Mouse (Mus musculus) frontal cortex, postnatal 36 days (tissue): Measurements from ENCODE around the gene Kcmf1.

Experiments used
- DNase-seq, 2 experiments: peaks; one replicate each; pipeline ENCODE4 v3.0.0; 2022; ENCODE audit warnings: low spot score in 2 of 2

The Kcmf1 gene

DNA sequence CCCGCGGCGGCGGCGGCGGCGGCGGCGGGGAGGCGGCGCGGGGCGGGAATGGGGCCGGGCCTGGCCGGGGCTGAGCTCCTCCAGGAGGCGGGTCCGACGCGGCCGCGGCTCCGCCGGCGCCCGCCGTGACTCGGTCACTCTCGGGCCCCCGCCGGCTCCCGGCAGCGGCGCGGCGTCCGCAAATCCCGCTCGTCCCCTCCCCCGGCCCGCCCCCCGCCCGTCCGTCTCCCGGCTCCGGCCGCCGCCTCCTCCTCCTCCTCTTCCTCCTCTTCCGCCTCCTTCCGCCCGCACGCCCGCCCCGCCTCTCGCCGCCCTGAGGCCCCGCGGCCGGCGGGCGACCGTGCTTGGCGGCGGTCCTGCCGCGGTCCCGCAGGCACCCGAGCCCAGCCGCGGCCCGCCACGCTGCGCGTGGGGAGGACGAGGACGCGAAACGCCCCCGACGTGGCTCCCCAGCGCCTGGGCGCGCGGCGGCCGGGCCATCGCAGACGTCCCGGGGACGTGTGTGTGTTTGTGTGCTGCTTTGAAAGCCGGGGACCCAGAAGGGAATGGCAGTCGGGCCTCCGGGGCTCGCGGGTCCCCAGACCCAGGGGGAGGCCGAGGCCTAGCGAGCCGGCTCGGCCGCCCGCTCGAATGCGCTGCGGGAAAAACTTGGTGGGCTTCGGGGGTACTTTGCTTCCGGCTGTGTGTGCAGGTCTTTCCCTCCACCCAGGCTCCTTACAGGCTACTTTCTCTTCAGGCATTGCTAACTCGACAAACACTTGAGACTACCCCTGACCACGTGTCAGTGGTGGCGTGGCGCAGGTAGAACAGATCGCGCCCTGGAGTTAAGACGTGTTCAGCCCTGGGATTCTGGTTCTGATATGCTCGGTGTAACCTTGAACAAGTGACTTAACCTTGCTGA lies at the start of gene Kcmf1:
Gene Kcmf1, minus strand, starts transcription at position 199 of the 901 bp plus-strand sequence.
- peak; percentile 56 to 60 for DNase-seq

DNA sequence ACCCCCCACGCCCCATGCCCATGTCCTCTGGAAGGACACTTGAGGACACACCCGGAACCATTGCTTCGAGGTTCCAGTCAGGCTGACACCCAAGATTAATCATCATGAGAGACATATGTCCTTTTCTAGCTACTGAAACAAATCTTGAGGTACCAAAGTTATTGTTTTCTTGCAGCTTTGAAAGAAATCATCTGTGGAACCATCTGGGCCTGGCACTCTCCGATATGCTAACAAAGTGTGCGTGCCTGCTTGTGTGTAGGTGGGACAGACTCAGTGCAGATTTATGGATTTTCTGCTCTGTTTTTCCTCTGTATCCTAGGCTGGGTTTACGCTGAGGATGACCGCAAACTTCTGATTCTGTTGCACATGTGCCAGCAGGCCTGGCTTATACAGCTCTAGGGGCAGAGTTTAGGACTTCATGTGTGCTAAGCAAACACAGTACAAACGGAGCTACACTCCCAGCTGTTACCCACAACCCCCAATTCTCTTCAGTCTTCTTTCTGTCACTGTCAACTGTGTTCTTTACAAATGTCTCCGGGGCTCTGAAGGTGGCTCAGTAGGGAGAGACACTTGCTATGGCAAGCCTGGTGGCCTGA lies 49.5 kb upstream of the Kcmf1 start:
- peak; percentile 60 to 87 for DNase-seq

DNA sequence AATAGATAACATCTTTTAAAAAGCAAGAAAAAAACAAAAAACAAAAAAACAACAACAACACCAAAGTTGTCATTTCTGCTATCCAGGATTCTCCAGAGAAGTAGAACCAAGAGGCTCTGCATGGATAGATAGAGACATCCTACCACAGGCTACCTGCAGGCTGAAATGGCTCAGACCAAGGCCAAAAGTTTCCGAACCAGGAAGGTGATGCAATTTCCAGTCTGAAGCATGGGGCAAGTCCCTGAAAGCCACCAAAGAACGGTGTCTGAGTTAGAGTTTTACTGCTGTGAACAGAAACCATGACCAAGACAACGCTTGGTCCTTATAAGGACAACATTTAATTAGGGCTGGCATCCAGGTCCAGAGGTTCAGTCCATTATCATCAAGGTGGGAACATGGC lies 48.6 kb upstream of the Kcmf1 start:
- DNase-seq, result no peak

DNA sequence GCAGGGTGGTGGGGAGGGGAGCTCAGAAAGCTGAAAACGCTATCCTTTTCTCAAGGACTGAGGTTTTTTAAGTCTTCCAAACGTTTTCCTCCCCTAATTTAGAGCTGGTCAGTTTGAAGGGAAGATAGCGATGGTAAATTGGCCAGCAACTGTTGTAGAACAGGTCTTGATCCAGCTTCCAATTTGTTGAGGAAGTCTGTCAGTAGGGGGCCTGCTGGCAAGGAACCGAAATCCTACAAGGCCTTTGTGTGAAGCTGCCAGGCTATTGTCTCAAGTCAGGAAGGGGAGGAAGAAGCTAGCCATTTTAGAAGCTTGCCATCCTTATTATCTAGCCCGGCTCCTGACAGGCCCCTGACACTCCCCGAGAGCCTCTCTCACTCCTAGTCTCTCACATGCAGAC lies 48.2 kb upstream of the Kcmf1 start:
- no peak for DNase-seq

DNA sequence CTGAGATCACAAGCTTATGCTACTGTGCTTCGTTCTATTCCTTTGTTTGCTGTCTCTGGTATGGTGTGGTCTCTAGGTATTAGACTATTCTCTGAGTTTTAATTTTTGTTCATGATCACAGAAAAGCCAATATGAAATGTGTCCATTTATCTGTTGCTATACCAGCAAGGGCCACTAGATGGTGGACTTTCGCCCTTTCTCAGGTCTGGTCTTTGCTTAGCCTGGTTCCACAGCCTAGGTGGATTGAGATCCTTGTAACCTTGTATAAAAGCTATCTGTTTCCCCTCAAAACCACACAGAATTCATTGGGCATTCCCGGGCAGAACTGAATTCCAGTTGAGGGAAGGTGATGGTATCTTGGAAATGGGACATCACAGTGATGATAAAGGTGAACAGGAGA lies 40.7 kb upstream of the Kcmf1 start:
- peak; percentile 73 to 89 for DNase-seq

DNA sequence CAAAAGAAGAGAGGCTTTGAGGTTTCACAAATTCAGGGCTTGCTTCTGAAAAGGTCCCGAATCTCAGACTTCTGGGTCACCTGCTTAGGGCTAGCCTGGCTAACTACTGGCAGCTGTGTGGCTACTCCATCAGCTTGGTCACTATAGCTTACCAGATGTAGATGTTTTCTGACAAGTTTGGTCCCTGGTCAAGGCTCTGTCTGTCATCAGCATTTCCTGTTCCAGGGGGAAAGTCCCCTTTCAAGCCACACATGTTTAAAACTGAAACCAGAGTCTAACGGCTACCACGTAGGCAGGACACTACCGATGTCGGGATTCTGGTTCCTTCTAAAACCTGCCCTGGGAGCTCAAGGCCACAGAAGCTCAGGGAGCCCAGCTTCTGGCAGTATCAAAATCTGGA lies 38.1 kb upstream of the Kcmf1 start:
- no peak for DNase-seq

DNA sequence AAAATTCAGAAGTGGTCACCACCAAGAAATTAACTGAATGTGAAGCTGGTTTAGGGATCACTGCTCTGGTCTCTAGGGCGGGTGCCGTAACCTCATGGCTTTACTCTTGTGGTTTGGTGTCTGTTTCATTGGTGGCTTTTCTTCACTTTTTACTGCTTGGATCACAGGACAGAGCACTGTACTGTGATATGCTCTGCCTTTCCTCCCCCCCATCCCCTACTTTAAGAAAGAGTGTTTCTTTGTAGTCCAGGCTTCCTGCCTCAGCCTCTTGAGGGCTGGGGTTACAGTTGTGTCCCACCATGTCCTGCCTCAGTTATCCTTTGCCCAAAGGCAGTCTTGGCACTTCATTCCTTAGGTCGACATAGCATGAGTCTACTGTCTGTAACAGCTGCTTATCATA lies 37.7 kb upstream of the Kcmf1 start:
- no peak for DNase-seq

DNA sequence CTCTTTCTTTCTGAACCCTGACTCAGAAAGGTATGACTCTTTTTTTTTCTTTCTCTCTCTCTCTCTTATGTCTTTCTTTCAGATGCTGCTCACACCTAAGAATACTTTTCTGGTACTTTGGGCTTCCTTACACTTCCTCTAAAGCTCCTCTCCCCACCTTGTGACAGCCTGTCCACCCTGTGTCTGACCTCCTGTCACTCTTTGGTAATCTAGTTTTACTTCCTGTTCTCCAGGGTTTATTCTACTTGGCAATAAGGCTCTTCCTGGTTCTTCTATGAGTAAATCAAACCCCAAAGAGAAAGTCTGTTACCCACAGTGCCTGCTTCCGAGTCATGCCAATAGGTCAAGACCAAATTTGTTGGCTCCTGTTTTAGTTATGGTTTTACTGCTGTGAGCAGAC lies 33.2 kb upstream of the Kcmf1 start:
- DNase-seq, result no peak

DNA sequence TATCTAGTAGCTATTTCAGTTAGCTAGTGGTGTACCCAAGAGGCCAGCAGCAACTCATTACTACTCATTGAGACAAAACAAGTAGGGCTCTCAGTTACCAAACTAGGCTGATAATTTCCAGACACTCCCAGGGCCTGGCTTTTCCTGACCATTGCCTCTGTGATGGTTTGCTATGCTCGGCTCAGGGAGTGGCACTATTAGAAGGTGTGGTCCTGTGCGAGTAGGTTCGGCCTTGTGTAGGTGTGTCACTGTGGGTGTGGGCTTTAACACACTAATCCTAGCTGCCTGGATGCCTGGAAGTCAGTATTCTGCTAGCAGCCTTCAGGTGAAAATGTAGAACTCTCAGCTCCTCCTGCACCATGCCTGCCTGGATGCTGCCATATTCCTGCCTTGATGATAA lies 31.8 kb upstream of the Kcmf1 start:
- DNase-seq, result no peak

DNA sequence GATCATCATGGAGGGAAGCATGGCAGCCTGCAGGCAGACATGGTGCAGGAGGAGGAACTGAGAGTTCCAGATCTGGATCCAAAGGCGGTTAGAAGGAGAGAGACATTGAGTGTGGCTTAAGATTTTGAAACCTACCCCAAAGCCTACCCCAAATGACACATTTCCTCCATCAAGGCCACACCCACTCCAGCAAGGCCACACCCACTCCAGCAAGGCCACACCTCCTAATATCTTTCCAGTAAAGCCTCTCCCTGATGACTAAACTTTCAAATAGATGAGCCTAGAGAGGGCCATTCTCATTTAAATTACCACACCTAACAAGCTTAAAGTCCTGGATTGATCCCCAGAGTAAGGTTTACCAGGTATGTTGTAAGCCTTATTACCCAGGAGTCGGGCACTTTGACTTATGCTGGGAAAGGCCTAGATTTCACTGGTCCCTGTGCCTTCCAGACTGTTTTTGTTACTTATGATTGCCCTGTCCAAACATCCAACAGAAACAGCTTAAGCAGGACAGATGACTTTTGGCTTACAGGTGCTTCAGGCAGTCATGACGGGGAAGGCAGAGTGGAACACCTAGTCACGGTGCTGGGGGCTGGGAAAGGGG lies 30.1 kb upstream of the Kcmf1 start:
- no peak for DNase-seq

DNA sequence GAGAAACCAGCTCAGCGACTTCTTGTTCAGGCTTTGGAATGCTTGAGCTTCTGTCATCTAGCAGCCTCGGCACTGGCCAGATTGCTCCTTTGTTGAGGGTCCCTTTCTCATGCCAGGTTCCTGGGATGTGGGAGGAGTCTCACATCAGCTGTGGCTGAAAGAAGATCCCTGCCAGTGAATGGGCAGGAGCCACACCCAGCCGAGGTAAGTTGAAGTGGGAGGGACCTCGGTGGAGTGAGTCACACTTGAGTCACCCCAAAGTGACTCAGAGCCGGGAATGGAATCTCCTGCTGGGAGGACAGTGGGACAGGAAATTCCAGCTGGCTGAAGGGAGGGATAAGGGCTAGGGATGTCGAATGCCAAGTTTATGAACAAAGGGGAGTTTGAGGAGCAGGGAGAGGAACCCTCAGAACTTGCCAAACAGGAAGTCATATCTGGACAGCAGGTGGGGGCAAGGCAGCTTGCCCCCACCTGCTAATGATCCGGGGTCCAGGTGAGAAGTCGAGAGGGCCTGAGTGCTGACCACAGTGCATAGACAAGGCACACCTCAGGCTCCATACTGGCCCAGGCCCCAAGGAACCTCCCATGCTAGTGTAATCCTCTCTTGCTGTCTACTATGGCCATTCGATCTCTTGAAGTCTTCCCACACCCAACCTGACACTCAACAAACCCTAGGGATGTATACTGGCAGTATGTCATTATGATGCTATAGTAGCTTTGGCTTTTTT lies 27.1 kb upstream of the Kcmf1 start:
- peak in 1 of 2 experiments; percentile 19 for DNase-seq

DNA sequence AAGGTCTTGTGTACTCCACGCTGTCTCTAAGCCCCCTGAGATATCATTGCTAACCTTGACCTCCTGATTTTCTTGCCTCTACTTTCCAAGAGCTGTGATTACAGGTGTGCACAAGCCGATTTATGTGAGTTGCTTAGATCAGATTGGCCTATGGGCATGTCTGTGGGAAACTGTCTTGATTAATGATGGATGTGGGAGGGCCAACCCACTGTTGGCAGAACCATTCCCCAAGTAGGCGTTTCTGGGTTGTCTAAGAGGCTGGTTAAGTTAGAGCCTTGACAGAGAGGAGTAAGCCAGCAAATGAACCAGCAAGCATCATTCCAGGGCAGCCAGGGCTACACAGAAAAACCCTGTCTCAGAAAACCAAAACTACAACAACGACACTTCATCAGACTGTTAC lies 26.3 kb upstream of the Kcmf1 start:
- DNase-seq, result no peak

DNA sequence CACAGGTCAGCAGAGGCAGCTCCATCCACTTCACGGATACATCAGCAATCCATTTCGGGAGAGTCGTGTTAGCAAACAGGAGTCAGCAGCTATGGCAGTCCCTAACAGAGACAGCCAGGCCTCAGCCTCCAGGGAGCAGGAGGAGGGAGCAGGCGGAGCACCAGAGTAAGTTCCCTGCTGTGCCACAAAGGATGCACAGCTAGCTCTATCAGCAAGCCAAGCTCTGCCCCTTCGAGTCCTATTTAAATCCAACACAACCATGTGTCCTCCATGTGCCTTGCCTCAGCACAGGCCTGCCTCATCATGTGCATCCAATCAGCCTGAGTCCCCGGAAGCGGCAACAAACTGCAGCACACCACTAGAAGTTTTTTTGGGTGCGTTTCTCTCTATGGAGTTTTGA lies 23.6 kb upstream of the Kcmf1 start:
- no peak for DNase-seq

DNA sequence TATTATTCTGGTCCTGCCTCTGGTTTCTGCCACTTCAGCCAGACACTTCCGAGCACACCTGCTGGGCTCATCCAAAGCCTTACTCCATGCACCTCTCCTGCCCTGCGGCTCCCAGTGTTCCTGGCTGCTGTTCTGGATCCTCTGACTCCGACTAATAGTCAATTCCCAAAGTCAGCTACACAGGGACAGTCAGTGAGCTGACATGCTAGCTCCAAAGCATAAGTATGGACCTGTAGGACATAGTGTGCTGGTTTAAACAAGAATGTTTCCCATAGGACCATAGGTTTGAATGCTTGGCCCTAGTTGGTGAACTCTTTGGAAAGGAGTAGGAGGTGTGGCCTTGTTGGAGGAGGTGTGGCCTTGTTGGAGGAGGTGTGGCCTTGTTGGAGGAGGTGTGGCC lies 21.3 kb upstream of the Kcmf1 start:
- DNase-seq, result no peak

DNA sequence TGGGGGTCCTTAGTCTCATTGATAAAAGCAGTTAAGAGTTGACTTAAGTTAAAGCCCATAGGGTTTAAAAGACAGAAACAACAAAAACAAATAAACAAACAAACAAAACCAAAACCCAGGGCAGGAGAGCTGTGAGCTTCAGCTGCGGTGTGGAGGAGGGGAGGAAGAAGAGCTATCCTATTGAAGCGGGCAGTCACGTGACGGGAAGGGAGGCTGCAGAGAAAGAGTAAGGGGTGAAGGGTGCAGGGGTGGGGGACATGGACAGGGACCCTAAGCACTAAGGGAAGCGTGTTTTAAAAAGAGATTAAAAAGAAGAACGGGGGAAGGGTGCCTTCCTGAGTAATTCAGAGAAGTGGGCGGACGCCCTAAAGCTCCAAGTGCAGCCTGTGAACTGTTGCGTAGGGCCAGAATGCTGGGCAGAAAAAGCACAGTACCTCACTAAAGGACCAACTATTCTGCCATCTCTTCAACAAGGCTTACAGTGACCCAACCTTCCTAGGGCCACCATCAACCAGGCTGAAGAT lies 18.8 kb upstream of the Kcmf1 start:
- no peak for DNase-seq

DNA sequence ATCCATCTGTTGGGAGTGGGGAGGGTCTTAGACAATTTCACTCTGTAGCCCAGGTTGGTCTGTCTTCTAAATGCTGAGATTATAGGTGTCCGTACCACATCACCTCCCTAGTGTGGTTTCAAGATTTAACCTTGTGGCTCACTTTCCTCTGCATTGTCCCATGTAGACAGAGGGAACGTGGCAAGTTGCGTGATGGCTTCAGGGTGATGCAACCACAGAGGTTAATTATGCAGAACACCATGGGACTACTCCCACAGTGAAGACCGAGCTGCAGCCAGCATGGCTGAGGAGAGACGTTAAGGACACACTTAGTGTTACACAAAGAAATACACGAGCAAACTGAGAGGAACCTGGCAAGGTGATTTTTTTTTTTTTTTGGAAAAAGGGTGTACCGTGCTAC lies 16.6 kb upstream of the Kcmf1 start:
- no peak for DNase-seq

DNA sequence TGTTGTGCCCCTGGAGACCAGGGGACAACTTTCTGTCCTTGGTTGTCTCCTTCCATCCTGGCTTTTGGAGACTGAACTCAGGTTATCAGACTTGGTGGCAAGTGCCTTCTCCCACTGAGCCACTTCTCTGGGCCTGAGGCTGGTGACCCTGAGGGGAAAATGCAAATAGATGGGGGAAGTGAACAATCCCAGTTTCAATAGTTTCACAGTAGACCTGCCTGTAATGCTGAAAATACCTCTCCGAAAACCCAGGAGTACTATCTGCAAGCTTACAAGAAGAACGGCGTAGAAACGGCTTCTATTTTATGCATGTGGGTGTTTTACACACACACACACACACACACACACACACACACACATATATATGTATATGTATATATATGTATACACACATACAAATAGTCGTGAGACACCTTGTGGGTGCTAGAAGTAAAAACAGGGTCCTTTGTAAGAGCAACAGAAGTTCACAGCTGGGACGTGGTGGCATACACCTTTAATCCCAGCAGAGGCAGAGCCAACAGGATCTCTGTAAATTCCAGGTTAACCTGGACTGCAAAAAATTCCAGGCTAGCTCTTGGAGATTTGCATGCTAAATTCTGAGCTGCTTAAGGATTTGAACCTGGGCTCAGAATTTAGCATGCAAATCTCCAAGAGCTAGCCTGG lies 14.4 kb upstream of the Kcmf1 start:
- no peak for DNase-seq

DNA sequence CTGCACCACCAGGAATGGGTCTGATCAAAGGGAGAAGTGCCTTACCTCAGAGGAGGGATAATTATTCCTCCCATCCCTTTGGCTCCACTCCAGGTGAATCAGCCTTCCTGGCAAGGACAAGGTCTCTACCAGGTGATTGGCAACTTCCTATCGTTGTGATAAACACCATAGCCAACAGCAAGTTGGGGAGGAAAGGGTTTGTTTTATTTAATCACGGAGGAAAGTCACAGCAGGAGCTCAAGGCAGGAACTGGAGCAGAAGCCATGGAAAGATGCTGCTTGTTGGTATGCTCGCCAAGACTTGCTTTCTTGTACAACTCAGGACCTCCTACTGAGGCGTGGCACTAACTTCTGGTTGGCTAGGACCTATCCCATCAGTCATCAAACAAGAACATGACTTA lies 11.5 kb upstream of the Kcmf1 start:
- DNase-seq, result no peak

DNA sequence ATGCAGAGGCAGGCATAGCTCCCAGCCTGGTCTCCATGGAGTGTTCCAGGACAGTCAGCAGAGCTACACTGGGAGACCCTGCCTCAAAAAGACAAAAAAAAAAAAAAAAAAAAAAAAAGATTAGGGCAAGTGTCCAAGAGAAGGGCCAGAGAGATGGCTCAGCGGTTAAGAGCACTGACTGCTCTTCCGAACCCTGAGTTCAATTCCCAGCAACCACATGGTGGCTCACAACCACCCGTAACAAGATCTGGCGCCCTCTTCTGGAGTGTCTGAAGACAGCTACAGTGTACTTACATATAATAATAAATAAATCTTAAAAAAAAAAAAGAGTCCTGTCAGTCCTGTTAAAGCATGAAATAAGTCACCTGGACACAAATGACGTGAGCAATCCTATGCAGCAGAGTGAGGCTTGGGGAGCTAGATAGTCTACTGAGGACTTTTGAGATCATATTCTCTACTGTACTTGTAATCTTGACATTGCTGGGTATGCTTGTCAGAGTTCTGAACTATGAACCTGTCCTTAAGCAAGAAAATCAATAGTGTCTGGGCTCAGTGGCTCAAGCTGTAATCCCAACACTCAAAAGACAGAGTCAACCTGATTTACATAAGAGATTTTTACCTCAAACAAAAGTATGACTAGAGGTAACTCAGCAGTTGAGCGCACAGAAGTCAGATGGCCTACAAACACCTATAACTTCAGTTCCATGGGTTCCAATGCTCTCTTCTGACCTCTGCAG lies 2.6 kb upstream of the Kcmf1 start:
- no peak for DNase-seq

DNA sequence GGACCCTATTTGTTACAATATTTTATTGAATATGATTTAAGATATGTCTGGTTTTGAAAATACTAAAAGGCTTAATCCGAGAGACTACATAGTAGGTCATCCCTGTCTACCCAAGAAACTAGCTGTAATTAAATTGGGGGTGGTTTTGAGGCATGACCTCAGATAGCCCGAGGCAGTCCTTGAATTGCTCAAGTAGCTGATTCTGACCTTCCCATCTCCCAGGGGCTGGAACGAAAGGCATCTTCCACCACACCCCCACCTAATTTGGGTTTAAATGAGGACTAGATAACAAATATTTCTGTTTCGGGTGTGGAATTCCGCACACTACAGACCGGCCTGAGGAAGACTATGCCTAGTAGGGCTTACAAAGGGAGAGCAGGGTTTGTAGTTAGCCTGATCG lies 1.2 kb upstream of the Kcmf1 start:
- DNase-seq, result no peak
